Mouse (Mus musculus) frontal cortex, postnatal 14 days (tissue): Measurements from ENCODE around the gene B3glct.

Source experiments
- DNase-seq, 2 experiments: peaks; one replicate each; pipeline ENCODE4 v3.0.0; 2022; ENCODE audit warnings: low spot score in 2 of 2

B3glct gene

DNA sequence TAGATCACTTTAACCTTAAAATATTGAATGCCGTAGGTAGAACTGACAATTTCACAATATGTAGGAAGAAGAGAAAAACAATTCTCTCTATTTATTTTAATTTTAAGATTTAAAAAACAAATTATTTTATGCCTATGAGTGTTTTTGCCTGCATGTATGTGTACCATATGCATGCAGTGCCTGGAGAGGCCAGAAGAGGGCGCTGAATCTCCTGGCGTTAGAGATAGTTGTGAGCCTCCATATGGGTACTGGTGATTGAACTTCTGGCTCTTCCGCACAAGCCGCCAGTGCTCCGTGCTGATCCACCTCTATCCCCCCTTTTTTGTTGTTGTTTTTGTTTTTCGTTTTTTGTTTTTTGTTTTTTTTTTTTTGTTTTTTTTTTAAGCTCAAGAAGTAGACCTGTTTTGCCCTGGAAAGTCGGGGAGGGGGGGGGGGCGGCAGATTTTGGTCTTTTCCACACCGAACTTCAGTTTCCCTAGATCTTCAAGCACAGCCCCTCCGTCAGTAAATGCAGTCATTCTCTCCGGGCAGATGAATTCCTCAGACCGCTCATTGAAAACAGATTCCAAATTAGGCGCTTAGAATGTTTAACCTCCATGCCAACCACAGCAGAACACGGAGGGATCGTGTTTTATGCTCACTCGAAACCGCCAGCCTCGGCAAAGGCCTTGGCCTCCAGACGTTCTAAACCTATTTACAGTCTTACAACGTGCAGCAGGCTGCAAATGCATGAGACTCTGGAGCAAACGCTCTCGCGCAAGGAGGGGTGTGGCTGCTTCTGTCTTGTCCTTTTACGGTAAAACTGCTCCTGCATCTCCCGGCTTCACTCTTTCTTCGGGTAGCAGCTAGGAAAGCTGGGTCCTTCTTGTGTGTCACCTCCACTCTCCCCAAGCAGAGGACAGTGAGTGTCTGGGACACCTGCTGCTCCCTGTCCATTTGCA lies 70.9 kb downstream of the B3glct start:
- no peak for DNase-seq

DNA sequence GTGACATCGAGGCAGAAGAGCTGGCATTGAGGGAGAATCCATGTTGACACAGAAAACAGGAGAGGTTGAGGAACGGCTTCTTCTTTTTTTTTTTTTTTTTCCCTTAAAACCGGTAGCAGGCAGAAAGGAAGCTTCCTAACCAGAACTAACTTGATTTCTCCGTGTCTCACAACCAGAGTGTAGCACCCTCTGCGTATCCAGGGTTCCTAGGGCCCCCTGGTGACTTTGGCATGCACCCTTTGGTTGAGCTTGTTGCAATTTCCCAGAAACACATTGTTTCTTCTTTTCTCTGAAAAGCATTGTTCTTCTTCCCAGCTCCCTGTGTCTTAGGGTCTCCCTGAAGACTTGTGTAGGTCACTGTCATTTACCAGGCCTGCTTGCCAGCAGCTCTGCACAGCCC lies 73.8 kb downstream of the B3glct start:
- no peak for DNase-seq

DNA sequence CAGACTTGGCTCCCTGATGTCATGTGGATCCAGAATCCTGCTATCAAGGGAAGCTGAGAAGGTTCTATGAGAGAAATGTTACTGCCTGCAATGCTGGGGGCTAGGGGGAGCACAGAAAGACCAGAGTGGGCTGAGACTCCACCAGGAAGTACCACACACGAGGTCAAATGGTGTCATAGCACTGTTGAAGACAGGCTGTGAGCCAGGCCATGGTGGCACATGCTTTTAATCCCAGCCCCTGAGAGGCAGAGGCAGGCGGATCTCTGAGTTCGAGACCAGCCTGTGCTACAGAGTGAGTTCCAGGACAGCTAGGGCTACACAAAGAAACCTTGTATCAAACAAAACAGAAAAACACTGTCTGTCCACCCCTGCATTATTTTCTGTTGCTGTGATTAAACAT lies 75.0 kb downstream of the B3glct start:
- DNase-seq = no peak

DNA sequence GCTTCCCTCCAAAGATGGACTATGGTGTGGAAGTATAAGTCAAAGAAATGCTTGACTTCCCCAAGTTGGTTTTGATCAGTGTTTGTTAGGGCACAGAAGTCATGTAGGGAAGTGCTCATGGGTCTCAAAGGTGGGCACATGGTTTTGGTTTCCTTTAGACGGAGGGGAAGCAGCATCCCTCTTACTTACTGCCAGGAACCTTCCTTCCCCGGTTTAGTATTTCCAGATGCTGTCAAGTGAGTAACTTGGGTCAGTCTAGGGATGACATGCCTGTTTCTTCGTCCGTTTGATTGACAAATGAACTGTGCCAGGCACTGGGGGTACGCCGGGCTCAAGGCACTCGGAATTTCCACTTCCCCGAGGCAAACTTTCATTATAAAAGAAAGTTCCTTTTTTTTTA lies 89.1 kb downstream of the B3glct start:
- no peak for DNase-seq

DNA sequence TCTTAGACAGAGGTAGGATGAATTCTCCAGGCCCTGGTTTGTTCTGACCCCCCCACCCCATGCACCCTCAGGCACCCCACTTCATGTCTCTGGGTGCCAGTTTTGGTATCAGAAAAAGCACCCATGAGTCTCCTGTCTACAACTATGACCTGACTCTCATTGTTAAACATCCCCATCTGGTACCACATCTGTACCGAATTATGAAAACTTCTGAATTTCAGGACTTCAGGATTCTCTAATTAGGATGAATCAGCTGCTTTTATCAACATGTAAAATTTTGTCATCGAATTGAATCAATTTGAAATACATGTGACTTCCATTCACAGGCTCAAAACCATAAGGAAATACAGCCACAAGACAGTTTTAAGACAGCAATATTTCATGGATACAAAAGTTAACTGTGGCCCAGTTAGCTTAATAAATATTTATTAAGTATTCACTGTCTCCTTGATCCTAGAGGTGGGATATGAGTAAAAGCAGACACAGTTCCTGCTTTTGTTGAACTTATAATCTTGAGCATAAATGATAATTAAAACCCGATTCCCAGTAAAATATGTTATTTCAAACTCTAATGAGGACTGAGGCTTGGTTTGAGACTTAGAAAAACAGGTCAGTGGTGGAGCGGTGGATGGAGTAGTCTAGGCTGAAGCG lies 89.7 kb downstream of the B3glct start:
- no peak for DNase-seq

DNA sequence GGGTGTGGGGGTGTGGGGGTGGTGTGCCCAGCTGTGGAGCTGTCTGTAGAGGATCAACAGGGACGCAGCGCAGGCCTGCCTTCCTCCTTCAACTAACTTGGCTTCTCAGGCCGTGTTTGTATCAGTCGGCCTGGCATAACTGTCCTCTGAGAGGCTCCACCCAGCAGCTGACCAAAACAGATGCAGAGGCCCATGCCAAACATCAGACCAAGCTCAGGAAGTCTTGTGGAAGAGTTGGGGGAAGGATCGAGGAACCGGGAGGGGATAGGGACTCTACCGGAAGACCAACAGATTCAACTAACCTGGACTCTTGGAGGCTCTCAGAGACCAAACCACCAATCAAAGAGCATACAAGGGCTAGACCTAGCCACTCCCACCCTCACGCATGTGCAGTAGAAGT lies 91.6 kb downstream of the B3glct start:
- no peak for DNase-seq

DNA sequence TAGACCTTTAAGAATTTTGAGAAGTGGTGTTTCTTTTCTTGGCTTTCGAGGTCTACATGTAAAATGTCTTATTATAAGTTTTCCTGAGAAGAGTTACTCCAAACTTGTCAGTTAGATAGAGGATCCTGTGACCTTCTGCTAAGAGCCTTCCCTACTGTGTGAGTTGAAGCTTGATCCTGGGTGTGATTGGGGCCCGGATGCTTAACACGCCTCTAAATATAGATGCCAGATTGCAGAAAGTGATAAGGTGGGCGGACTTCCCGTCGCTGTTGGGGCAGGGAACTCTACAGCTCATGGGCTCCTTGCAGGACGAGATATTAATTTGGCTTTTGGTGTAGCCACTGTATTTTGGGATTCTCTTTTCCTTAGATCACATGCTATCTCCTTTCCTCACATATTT lies 98.0 kb downstream of the B3glct start:
- no peak for DNase-seq

DNA sequence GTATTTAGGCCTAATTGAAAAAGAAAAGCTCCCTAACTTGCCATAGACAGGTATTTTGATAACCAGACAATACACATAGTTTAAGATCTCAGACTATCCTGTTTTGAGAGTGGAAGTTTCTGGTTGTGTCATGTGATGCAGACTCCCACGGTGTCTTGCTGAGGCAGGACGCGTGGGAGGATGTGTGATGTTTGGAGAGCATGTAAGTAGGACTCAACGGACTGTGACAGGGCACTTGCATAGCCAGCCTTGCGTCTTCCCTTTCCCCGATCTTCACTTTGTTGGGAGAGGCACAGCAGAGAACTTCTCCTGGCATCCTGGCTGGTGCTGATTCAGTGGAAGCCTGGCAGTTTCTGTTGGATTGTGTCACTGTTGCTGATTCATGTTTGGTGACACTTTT lies 101.7 kb downstream of the B3glct start:
- DNase-seq = no peak

DNA sequence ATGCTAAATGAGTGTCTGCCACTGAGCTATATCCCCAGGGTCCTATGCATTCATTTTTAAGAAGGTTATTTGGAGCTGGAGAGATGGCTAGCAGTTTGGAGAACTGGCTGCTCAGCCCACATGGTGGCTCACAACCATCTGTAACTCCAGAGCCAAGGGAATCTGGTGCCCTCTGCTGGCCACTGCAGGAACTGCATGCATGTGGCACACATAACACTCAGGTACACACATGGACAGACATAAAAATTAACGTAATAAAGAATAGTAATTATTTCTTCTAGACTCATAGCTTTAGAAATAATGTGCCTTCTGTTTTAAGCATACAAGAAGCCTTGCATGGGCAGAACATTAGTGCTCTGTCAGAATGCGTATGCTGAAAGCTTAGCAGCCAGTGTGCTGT lies 102.4 kb downstream of the B3glct start:
- no peak for DNase-seq

DNA sequence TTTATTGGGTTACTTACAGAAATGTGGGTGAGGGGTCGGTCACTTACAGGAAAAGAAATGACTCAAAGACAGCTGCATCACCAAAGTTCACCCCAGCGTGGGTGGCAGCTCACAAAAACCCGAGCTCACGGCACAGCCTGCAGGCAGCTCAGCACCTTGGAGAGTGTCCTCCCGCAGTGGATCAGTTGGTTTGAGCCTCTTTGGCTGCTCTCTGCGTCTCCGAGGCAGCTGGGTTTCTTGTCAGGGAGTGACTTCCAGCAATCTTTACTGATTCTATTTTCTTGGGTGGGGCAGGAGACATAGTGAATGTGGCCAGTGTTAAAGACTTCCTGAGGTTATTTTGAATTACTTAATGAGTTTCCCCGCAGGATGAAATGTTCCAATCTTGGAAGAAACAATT lies 112.1 kb downstream of the B3glct start:
- DNase-seq = no peak

DNA sequence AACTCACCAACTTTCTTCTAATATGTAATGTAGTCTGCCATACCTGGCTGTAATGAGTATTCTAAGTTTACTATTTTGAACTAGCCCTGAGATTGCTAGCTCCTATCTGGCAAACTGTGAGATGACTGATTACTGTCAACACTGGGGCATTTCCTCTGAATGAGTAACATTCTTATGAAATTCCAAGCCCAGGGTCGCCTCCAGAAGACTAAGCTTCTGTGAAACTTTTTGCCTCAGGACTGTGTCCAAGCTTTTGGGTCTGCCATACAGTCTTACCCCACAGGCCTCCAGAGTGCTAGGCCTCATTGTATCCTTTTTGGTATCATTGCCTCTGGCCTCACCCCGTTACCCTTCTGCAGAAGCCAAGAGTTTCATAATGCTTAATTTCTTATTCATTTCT lies 132.0 kb downstream of the B3glct start:
- DNase-seq = no peak

DNA sequence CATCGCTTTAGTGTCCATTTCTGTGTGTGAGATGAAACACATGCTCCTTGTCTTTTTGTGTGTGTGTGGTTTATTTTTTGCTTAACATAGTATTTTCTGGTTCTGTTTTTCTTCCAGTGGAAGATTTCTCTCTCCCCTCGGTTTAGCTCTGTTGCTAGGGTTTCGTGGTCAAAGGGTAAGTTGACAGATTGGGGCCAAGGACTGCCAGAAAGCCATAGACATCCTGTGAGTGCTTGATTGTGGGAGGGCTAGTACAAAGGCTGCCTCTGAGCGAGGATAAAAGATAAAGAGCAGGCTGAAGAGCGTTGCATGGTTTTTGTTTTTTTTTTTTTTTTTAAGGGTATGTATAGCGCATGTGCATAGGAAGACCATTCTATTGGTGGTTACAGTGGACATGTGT lies 133.8 kb downstream of the B3glct start:
- no peak for DNase-seq
